Mouse (Mus musculus) megakaryocyte, embryonic 14.5 days (primary cell): ENCODE results near the gene Rb1.

Source experiments
- FLI1 ChIP-seq: IDR thresholded peaks from 2 replicates; pipeline ENCODE4 v1.6.1; 2012; ENCODE audit warnings: low read length, inconsistent platforms, mixed read lengths
- GATA1 ChIP-seq: IDR thresholded peaks from 3 replicates; pipeline ENCODE4 v1.6.1; 2012; ENCODE audit warnings: mixed read lengths, low read length, inconsistent platforms, borderline replicate concordance

GRCm38 (mm10) chr14:73142421-73142895 lies 183.2 kb downstream of the Rb1 start:
- TF ChIP-seq GATA1 (no peak), FLI1 (no peak)
